Mouse (Mus musculus) E14TG2a.4 (cell line): Measurements from ENCODE around the gene Gramd4.

Experiments
- CTCF ChIP-seq: conservative IDR thresholded peaks from 2 replicates; pipeline ENCODE4 v1.5.1; 2014; ENCODE audit warnings: low read length
- NANOG ChIP-seq: IDR thresholded peaks from 2 replicates; pipeline ENCODE4 v1.6.1; 2014; ENCODE audit warnings: borderline replicate concordance, low read length, mixed read lengths

GRCm38 (mm10) chr15:86074171-86074937, 16.9 kb downstream of the Gramd4 start:
- TF ChIP-seq CTCF (no peak), NANOG (no peak)
